Mouse (Mus musculus): ENCODE measurements around the gene Apoc3. TPM values are rescaled to one million over a fixed set of nuclear protein-coding genes. Genes with fewer than 3 reads are reported as not detected.

Apoc3 gene
- polyA plus RNA-seq, 1 experiment from 2014 or later: 4.2 TPM

DNA sequence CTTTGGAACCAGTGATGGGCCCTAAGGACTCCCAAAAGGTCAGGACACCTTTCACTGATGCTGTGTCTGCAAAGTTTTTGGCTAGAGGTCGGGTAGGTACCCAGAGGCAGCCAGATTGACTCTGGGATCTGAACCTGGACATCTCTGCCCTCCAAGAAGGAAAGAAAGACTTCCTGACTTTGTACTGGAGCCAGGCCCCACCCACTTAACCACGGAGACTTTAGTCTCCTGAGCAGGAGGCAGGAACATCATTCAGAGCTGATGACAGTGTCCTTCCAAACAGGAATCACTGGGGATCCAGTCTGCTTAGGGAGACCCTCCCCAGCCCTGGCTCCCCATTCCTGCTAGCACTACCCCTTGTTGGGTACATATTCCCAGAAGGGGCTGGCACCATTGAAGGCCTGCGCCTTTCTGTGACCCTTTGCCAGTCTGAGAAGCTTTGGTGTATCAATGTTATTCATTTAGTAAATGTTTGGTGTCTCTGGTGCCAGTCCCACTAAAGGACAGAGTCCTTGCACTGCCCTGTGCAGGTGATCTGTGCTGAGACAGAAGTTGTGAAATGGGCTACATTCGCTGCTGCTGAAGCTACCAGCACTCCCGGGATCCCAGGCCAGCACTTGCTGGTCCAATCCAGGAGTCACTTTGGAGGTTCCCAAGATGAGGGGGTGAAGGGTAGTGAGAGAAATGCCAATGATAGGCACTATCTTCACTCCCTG, 10.3 kb downstream of the Apoc3 start:
- no peak overlapping the region for H3K9ac ChIP-seq (ENCODE audit: low read depth, low read length)
- no peaks in the 10 kb centered on the region for H3K9me3 ChIP-seq (ENCODE audit: control insufficient read depth, low read length)
- H3K4me3 ChIP-seq (ENCODE audit: low read depth, low read length): no peak overlapping the region
- DNase-seq (ENCODE audit: low spot score) (no peak), ATAC-seq (replicated peaks; ENCODE audit: low FRiP score) (no peak)
- no peak overlapping the region for H3K27ac ChIP-seq (ENCODE audit: low read depth, low read length)
- H3K4me1 ChIP-seq (replicated peaks; ENCODE audit: control insufficient read depth, insufficient read depth, low read length): peaks cover 11% of the 10 kb centered on the region
- peaks cover 12% of the 10 kb centered on the region; the same call in 1 of the 2 replicates for H3K36me3 ChIP-seq (ENCODE audit: control insufficient read depth, insufficient read depth, low read length)
- H3K4me2 ChIP-seq: no peak overlapping the region
- no peaks in the 10 kb centered on the region; the same call in 1 of the 2 replicates for H3K27me3 ChIP-seq (replicated peaks; ENCODE audit: control insufficient read depth, insufficient read depth, low read length)
- WGBS: 61% methylated on average over 5 of the region's 5 CpGs

DNA sequence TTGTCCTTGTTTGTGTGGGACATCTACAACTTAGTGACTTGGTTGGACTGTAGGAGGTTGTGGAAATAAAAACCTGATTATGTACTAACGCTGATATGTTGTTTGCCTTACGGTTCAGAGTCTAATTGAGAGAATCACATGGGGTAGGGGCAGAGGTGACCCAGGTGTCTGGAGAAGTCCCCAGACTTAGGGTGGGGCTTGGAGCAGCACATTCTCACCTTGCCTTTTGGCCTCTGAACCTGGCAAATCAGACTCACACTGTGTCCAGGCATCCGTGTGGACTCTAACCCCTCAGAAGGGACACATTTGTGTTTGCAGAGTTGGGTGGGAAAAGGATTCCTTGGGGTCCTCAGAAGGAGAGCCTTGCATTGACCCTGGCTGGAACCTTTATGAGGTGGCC, 11.3 kb downstream of the Apoc3 start:
- H3K4me2 ChIP-seq: no peak overlapping the region
- H3K27ac ChIP-seq (ENCODE audit: low read depth, low read length): no peak overlapping the region; the same call in 1 of the 2 replicates
- WGBS: 79% methylated on average over 3 of the region's 3 CpGs

DNA sequence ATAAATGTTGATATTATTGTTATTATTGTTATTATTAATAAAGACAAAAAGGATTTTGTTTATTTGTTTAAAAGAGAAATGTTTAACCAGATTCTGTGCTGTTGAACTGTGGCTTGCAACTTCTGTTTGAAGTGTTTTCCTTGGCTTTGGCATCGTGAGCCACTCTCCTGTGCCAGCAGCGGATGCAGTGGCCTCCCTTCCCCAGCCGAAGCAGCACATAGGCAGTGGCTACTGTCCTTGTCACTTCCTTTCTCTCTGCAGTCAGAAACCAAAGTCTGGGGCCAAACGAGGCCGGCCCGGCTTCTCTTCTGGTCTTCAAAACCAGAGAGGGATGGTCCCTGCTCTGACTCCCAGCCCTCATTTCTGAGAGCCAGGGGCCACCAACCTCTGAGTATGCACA, 12.3 kb downstream of the Apoc3 start:
- Histone ChIP-seq H3K4me1 (replicated peaks; ENCODE audit: control insufficient read depth, insufficient read depth, low read length) (peaks cover 11% of the 10 kb centered on the region), H3K27ac (ENCODE audit: low read depth, low read length) (no peak overlapping the region), H3K36me3 (ENCODE audit: control insufficient read depth, insufficient read depth, low read length) (peaks cover 13% of the 10 kb centered on the region; the same call in 1 of the 2 replicates), H3K4me3 (ENCODE audit: low read depth, low read length) (no peak overlapping the region), H3K9ac (ENCODE audit: low read depth, low read length) (no peak overlapping the region), H3K9me3 (ENCODE audit: control insufficient read depth, low read length) (no peaks in the 10 kb centered on the region), H3K27me3 (replicated peaks; ENCODE audit: control insufficient read depth, insufficient read depth, low read length) (no peaks in the 10 kb centered on the region), H3K4me2 (no peak overlapping the region)
- ATAC-seq (replicated peaks; ENCODE audit: low FRiP score): no peak
- DNase-seq (ENCODE audit: low spot score): no peak
- 80% methylated on average over 6 of the region's 6 CpGs for WGBS

More for the DNA sequence above, 11.3 kb downstream of the Apoc3 start:
- Histone ChIP-seq H3K4me1 (replicated peaks; ENCODE audit: control insufficient read depth, insufficient read depth, low read length) (peaks cover 11% of the 10 kb centered on the region), H3K9ac (ENCODE audit: low read depth, low read length) (no peak overlapping the region), H3K27me3 (replicated peaks; ENCODE audit: control insufficient read depth, insufficient read depth, low read length) (no peaks in the 10 kb centered on the region), H3K4me3 (ENCODE audit: low read depth, low read length) (no peak overlapping the region), H3K36me3 (ENCODE audit: control insufficient read depth, insufficient read depth, low read length) (peaks cover 13% of the 10 kb centered on the region; the same call in 1 of the 2 replicates), H3K9me3 (ENCODE audit: control insufficient read depth, low read length) (no peaks in the 10 kb centered on the region)
- DNase-seq (ENCODE audit: low spot score) (no peak), ATAC-seq (replicated peaks; ENCODE audit: low FRiP score) (no peak)

DNA sequence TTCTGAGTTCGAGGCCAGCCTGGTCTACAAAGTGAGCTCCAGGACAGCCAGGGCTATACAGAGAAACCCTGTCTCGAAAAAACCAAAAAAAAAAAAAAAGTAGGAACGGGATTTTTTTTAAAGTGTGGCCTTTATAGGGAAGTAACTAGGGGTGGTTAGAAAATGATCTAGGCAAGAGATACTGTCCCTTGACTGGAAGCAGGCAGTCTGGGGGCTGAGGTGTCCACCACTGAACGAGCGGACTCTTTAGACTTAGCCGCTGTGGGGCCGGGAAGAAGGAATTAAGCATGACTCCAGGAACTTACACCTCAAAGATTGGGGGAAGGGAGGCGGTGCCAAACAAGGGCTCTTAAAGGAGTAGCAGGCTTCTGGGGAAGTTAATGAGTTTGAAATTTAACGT, 17.3 kb downstream of the Apoc3 start:
- Histone ChIP-seq H3K27me3 (replicated peaks; ENCODE audit: control insufficient read depth, insufficient read depth, low read length) (no peaks in the 10 kb centered on the region), H3K27ac (ENCODE audit: low read depth, low read length) (no peak overlapping the region), H3K4me3 (ENCODE audit: low read depth, low read length) (no peak overlapping the region), H3K9me3 (ENCODE audit: control insufficient read depth, low read length) (no peaks in the 10 kb centered on the region), H3K4me2 (no peak overlapping the region), H3K36me3 (ENCODE audit: control insufficient read depth, insufficient read depth, low read length) (peaks cover 11% of the 10 kb centered on the region; the same call in 1 of the 2 replicates), H3K4me1 (replicated peaks; ENCODE audit: control insufficient read depth, insufficient read depth, low read length) (peaks cover 46% of the 10 kb centered on the region), H3K9ac (ENCODE audit: low read depth, low read length) (no peak overlapping the region)
- ATAC-seq (replicated peaks; ENCODE audit: low FRiP score) (no peak), DNase-seq (ENCODE audit: low spot score) (no peak)
- WGBS: 59% methylated on average over 9 of the region's 9 CpGs

DNA sequence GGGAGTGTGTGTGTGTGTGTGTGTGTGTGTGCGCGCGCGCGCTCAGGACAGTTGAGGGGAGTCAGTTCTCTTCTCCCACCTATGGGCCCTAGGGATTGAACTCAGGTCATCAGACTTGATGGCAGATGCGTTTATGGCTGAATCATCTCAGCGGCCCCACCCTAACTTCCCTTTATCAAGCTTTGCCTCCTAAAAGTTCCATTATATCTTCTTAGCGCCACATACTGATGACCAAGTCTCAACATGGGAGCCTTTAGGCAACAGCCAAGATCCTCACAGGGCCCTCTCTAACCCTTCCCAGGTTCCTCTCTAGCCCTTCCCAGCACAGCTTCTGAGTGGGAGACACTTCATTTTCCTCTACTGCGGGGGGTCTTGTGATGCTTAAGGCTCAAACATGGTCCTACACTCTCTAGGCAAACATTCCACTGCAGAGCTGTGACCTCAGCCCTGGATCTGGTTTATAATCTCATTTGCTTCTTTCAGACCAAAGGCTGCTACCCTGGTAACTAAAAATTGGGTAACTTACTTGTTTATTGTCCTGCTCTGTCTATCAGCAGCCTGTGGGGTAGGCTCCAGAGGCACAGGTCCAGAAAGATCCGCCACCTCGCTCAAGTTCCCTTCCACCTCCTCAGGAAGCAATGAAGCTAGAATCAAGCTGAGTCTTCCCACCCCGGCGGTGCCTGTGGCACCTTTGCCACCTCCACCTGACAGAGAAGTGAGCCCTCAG, 18.5 kb downstream of the Apoc3 start:
- DNase-seq (ENCODE audit: low spot score): no peak
- peaks cover 11% of the 10 kb centered on the region; the same call in 1 of the 2 replicates for H3K36me3 ChIP-seq (ENCODE audit: control insufficient read depth, insufficient read depth, low read length)
- WGBS: 80% methylated on average over 13 of the region's 13 CpGs

DNA sequence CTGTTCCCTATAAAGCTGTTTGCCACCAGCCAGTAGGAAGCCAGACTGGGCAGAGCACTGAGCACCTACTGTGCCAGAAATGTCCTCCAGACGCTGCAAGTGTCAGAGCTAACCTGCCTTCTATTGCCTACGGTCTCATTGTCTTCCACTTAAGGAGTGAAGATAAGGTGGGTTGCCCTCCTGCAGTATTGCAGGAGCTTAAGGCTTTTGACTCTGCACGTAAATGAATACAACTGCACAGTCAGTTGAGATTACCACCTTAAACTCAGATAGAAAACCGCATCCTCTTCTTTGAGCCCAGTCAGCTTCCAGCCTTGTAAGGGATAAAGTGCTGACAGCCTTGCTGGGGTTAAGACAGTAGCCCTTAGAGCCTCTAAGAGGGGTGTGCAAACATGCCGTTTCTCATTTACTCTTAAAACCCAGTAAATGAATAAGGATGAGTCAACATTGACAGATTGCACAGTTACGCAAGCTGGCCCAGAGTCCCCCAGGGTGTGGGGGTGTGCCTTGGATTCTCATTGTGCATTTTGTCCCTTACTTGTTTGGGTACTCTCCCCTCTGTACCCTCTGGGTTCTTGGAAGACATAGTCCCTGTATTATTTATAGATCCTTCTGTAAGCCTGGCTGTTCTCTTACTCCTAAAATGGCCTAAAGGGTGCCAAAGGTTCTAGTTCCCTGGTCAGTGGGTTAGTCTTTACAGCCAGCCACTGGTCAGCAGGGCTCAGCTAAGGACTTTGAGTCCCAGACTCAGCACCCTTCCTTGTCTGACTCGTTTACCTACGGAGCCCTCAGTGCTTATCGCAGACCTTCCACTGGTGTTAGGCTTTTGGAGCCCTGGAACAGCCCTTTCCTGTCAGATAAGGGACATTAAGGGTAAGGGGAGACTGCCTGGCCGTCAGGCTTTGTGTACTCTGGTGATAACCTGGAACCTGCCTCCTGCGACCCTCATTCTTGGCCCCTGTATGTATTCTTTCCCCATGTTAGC, 19.8 kb downstream of the Apoc3 start:
- no peaks in the 10 kb centered on the region for H3K9me3 ChIP-seq (ENCODE audit: control insufficient read depth, low read length)
- ATAC-seq (replicated peaks; ENCODE audit: low FRiP score): peak; percentile 76
- H3K9ac ChIP-seq (ENCODE audit: low read depth, low read length): peak overlapping the region; percentile 46
- peaks cover 43% of the 10 kb centered on the region for H3K4me1 ChIP-seq (replicated peaks; ENCODE audit: control insufficient read depth, insufficient read depth, low read length)
- peak overlapping the region; percentile 93 for H3K27ac ChIP-seq (ENCODE audit: low read depth, low read length)
- 17% methylated on average over 11 of the region's 11 CpGs for WGBS
- peak overlapping the region; percentile 6; the same call in 1 of the 2 replicates for H3K4me3 ChIP-seq (ENCODE audit: low read depth, low read length)
- H3K27me3 ChIP-seq (replicated peaks; ENCODE audit: control insufficient read depth, insufficient read depth, low read length): no peaks in the 10 kb centered on the region
- H3K36me3 ChIP-seq (ENCODE audit: control insufficient read depth, insufficient read depth, low read length): peaks cover 5% of the 10 kb centered on the region; the same call in 1 of the 2 replicates
- DNase-seq (ENCODE audit: low spot score): no peak
- peak overlapping the region; percentile 60 for H3K4me2 ChIP-seq

More for the DNA sequence above, 18.5 kb downstream of the Apoc3 start:
- H3K27ac ChIP-seq (ENCODE audit: low read depth, low read length): peak overlapping the region; percentile 93
- no peaks in the 10 kb centered on the region for H3K27me3 ChIP-seq (replicated peaks; ENCODE audit: control insufficient read depth, insufficient read depth, low read length)
- peak; percentile 55 for ATAC-seq (replicated peaks; ENCODE audit: low FRiP score)
- H3K9me3 ChIP-seq (ENCODE audit: control insufficient read depth, low read length): no peaks in the 10 kb centered on the region
- H3K4me2 ChIP-seq: peak overlapping the region; percentile 60; the same call in 1 of the 2 replicates
- no peak overlapping the region for H3K9ac ChIP-seq (ENCODE audit: low read depth, low read length)
- H3K4me3 ChIP-seq (ENCODE audit: low read depth, low read length): no peak overlapping the region
- H3K4me1 ChIP-seq (replicated peaks; ENCODE audit: control insufficient read depth, insufficient read depth, low read length): peaks cover 46% of the 10 kb centered on the region

DNA sequence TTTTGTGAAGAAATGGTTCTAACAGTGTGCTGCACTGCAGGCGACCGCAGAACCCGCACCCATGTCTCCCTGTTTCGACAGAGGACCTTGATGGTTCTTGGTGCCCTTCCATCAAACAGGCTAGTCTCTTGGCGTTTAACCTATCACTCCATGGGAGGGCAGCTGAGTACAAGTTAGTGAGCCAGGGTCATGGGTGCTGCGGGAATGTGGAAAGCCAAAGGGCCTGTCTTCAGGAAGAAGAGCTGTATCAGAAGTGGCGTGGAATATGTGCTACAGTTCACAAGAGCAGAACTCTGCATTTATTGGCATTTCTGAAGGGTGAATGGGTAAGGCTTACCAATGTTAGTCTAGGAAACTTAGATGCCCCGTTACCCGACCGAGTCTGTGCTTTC, 20.5 kb downstream of the Apoc3 start:
- DNase-seq (ENCODE audit: low spot score) (no peak), ATAC-seq (replicated peaks; ENCODE audit: low FRiP score) (no peak)
- H3K27ac ChIP-seq (ENCODE audit: low read depth, low read length): peak overlapping the region; percentile 93
- H3K4me3 ChIP-seq (ENCODE audit: low read depth, low read length): no peak overlapping the region
- peaks cover 43% of the 10 kb centered on the region for H3K4me1 ChIP-seq (replicated peaks; ENCODE audit: control insufficient read depth, insufficient read depth, low read length)
- H3K27me3 ChIP-seq (replicated peaks; ENCODE audit: control insufficient read depth, insufficient read depth, low read length): no peaks in the 10 kb centered on the region
- no peak overlapping the region; the same call in 1 of the 2 replicates for H3K9ac ChIP-seq (ENCODE audit: low read depth, low read length)
- no peaks in the 10 kb centered on the region for H3K9me3 ChIP-seq (ENCODE audit: control insufficient read depth, low read length)
- WGBS: 78% methylated on average over 10 of the region's 10 CpGs
- peak overlapping the region; percentile 60 for H3K4me2 ChIP-seq
- peaks cover 3% of the 10 kb centered on the region; the same call in 1 of the 2 replicates for H3K36me3 ChIP-seq (ENCODE audit: control insufficient read depth, insufficient read depth, low read length)

DNA sequence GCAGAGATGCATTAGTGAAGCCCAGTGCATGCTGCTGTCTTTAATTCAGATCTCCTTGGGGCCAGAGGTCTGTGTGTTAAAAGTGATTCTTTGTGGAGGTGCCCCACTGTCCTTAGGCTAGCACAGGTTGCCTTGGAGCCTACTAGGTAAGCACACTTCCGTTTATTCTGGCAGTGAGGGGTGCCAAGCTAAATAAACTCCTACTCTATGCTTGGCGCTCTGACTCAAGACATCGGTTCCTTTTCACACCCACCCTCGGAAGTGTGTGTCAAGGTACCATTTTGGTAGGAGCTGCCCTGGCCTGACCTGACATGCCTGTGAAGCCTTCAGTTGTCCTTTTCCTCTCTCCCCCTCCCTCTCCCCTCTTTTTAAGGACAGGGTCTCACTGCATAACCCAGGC, 21.2 kb downstream of the Apoc3 start:
- H3K27ac ChIP-seq (ENCODE audit: low read depth, low read length): peak overlapping the region; percentile 93; the same call in 1 of the 2 replicates
- H3K4me1 ChIP-seq (replicated peaks; ENCODE audit: control insufficient read depth, insufficient read depth, low read length): peaks cover 43% of the 10 kb centered on the region
- no peak overlapping the region for H3K4me2 ChIP-seq
- H3K9me3 ChIP-seq (ENCODE audit: control insufficient read depth, low read length): no peaks in the 10 kb centered on the region
- WGBS: 85% methylated on average over 4 of the region's 4 CpGs
- no peak overlapping the region for H3K4me3 ChIP-seq (ENCODE audit: low read depth, low read length)
- peaks cover 3% of the 10 kb centered on the region; the same call in 1 of the 2 replicates for H3K36me3 ChIP-seq (ENCODE audit: control insufficient read depth, insufficient read depth, low read length)
- DNase-seq (ENCODE audit: low spot score) (no peak), ATAC-seq (replicated peaks; ENCODE audit: low FRiP score) (no peak)
- no peaks in the 10 kb centered on the region for H3K27me3 ChIP-seq (replicated peaks; ENCODE audit: control insufficient read depth, insufficient read depth, low read length)
- no peak overlapping the region for H3K9ac ChIP-seq (ENCODE audit: low read depth, low read length)
